Mouse (Mus musculus) liver, embryonic 14.5 days (tissue): ENCODE measurements around the gene Cd37.

ENCODE experiments used
- CTCF ChIP-seq: IDR thresholded peaks from 2 replicates; pipeline ENCODE4 v1.5.1; 2016; ENCODE audit warnings: antibody characterized with exemption, low read depth, control low read depth
- EP300 ChIP-seq: IDR thresholded peaks from 2 replicates; pipeline ENCODE4 v1.6.1; 2016; ENCODE audit warnings: antibody characterized with exemption, low read depth

GRCm38 (mm10) chr7:45215673-45216441 is 23.1 kb downstream of the Cd37 start, which contains the start of gene Tead2:
- TF ChIP-seq CTCF (no peak), EP300 (no peak)
